Mouse (Mus musculus): ENCODE results near the gene Aif1. TPM values are rescaled to one million over a fixed set of nuclear protein-coding genes. Genes with fewer than 3 reads are reported as not detected.

Aif1 gene
- polyA plus RNA-seq, 1 experiment: not detected

- Histone ChIP-seq H3K79me2 (ENCODE audit: control insufficient read depth, insufficient read depth) (no peaks in the 10 kb centered on the region), H3K79me3 (ENCODE audit: low read depth) (no peaks in the 10 kb centered on the region), H3ac (ENCODE audit: control insufficient read depth, insufficient read length, low read depth) (no peak within 1 kb of the TSS), H3K36me3 (ENCODE audit: control insufficient read depth, insufficient read depth) (no peaks in the 10 kb centered on the region), H3K27me3 (ENCODE audit: control insufficient read depth, insufficient read depth, insufficient read length) (no peaks in the 10 kb centered on the region), H3K4me3 (ENCODE audit: insufficient read depth, poor library complexity, severe bottlenecking) (no peak within 1 kb of the TSS)
- no peak for TF ChIP-seq MYOG (IDR thresholded peaks at IDR 0.05; ENCODE audit: control insufficient read depth, extremely low read depth, insufficient read length)
- no peak for TF ChIP-seq MYOD1 (IDR thresholded peaks at IDR 0.05; ENCODE audit: control insufficient read depth, insufficient read length, low read depth)
- TF ChIP-seq CEBPB (IDR thresholded peaks at IDR 0.05; ENCODE audit: low read depth): no peak
- TF ChIP-seq MAX (IDR thresholded peaks at IDR 0.05): no peak
- TF ChIP-seq USF1 (IDR thresholded peaks at IDR 0.05; ENCODE audit: low read depth): no peak
- no peak for TF ChIP-seq CTCF (IDR thresholded peaks at IDR 0.05; ENCODE audit: control insufficient read depth, insufficient read depth, insufficient read length)
These were observed 18.3 kb upstream of the Aif1 start, which contains the start of gene Ltb for GRCm38 (mm10) chr17:35193881-35194843. Ltb (plus strand) TSS chr17:35194439.

- no peaks in the 10 kb centered on the region for H3K79me2 ChIP-seq (ENCODE audit: control insufficient read depth, insufficient read depth)
- H3K79me3 ChIP-seq (ENCODE audit: low read depth): no peaks in the 10 kb centered on the region
- no peak overlapping the region for H3K4me3 ChIP-seq (ENCODE audit: insufficient read depth, poor library complexity, severe bottlenecking)
- TF ChIP-seq USF1 (IDR thresholded peaks at IDR 0.05; ENCODE audit: low read depth) (no peak), FOSL1 (IDR thresholded peaks at IDR 0.05; ENCODE audit: insufficient read depth, low read length, poor library complexity, severe bottlenecking) (no peak), MYOG (IDR thresholded peaks at IDR 0.05; ENCODE audit: control insufficient read depth, extremely low read depth, insufficient read length) (no peak), MAX (IDR thresholded peaks at IDR 0.05) (no peak), MYOD1 (IDR thresholded peaks at IDR 0.05; ENCODE audit: control insufficient read depth, insufficient read length, low read depth) (no peak), CEBPB (IDR thresholded peaks at IDR 0.05; ENCODE audit: low read depth) (no peak), CTCF (IDR thresholded peaks at IDR 0.05; ENCODE audit: control insufficient read depth, insufficient read depth, insufficient read length) (no peak)
- no peak overlapping the region for H3ac ChIP-seq (ENCODE audit: control insufficient read depth, insufficient read length, low read depth)
- H3K27me3 ChIP-seq (ENCODE audit: control insufficient read depth, insufficient read depth, insufficient read length): no peaks in the 10 kb centered on the region
- no peaks in the 10 kb centered on the region for H3K36me3 ChIP-seq (ENCODE audit: control insufficient read depth, insufficient read depth)
These were observed 17.1 kb upstream of the Aif1 start for GRCm38 (mm10) chr17:35192924-35193323.

GRCm38 (mm10) chr17:35191723-35192122 lies 15.9 kb upstream of the Aif1 start:
- H3K27me3 ChIP-seq (ENCODE audit: control insufficient read depth, insufficient read depth, insufficient read length): no peaks in the 10 kb centered on the region
- no peak overlapping the region for H3K4me3 ChIP-seq (ENCODE audit: insufficient read depth, poor library complexity, severe bottlenecking)
- H3K79me2 ChIP-seq (ENCODE audit: control insufficient read depth, insufficient read depth): no peaks in the 10 kb centered on the region
- H3ac ChIP-seq (ENCODE audit: control insufficient read depth, insufficient read length, low read depth): no peak overlapping the region
- H3K36me3 ChIP-seq (ENCODE audit: control insufficient read depth, insufficient read depth): no peaks in the 10 kb centered on the region
- TF ChIP-seq FOSL1 (IDR thresholded peaks at IDR 0.05; ENCODE audit: insufficient read depth, low read length, poor library complexity, severe bottlenecking) (no peak), CTCF (IDR thresholded peaks at IDR 0.05; ENCODE audit: control insufficient read depth, insufficient read depth, insufficient read length) (no peak), CEBPB (IDR thresholded peaks at IDR 0.05; ENCODE audit: low read depth) (no peak), MAX (IDR thresholded peaks at IDR 0.05) (no peak), MYOD1 (IDR thresholded peaks at IDR 0.05; ENCODE audit: control insufficient read depth, insufficient read length, low read depth) (no peak), MYOG (IDR thresholded peaks at IDR 0.05; ENCODE audit: control insufficient read depth, extremely low read depth, insufficient read length) (no peak), USF1 (IDR thresholded peaks at IDR 0.05; ENCODE audit: low read depth) (no peak)
- no peaks in the 10 kb centered on the region for H3K79me3 ChIP-seq (ENCODE audit: low read depth)

- no peaks in the 10 kb centered on the region for H3K79me2 ChIP-seq (ENCODE audit: control insufficient read depth, insufficient read depth)
- no peak overlapping the region for H3K4me3 ChIP-seq (ENCODE audit: insufficient read depth, poor library complexity, severe bottlenecking)
- no peaks in the 10 kb centered on the region for H3K36me3 ChIP-seq (ENCODE audit: control insufficient read depth, insufficient read depth)
- no peaks in the 10 kb centered on the region for H3K79me3 ChIP-seq (ENCODE audit: low read depth)
- no peak for TF ChIP-seq MYOD1 (IDR thresholded peaks at IDR 0.05; ENCODE audit: control insufficient read depth, insufficient read length, low read depth)
- TF ChIP-seq MAX (IDR thresholded peaks at IDR 0.05): no peak
- TF ChIP-seq USF1 (IDR thresholded peaks at IDR 0.05; ENCODE audit: low read depth): no peak
- no peak for TF ChIP-seq MYOG (IDR thresholded peaks at IDR 0.05; ENCODE audit: control insufficient read depth, extremely low read depth, insufficient read length)
- TF ChIP-seq CTCF (IDR thresholded peaks at IDR 0.05; ENCODE audit: control insufficient read depth, insufficient read depth, insufficient read length): no peak
- H3ac ChIP-seq (ENCODE audit: control insufficient read depth, insufficient read length, low read depth): no peak overlapping the region
- no peaks in the 10 kb centered on the region for H3K27me3 ChIP-seq (ENCODE audit: control insufficient read depth, insufficient read depth, insufficient read length)
These were observed 14.2 kb upstream of the Aif1 start for GRCm38 (mm10) chr17:35190096-35190495.

- Histone ChIP-seq H3ac (ENCODE audit: control insufficient read depth, insufficient read length, low read depth) (no peak overlapping the region), H3K79me3 (ENCODE audit: low read depth) (no peaks in the 10 kb centered on the region), H3K36me3 (ENCODE audit: control insufficient read depth, insufficient read depth) (no peaks in the 10 kb centered on the region), H3K4me3 (ENCODE audit: insufficient read depth, poor library complexity, severe bottlenecking) (no peak overlapping the region), H3K27me3 (ENCODE audit: control insufficient read depth, insufficient read depth, insufficient read length) (no peaks in the 10 kb centered on the region), H3K79me2 (ENCODE audit: control insufficient read depth, insufficient read depth) (no peaks in the 10 kb centered on the region)
- no peak for TF ChIP-seq CEBPB (IDR thresholded peaks at IDR 0.05; ENCODE audit: low read depth)
- TF ChIP-seq MYOG (IDR thresholded peaks at IDR 0.05; ENCODE audit: control insufficient read depth, extremely low read depth, insufficient read length): no peak
- no peak for TF ChIP-seq FOSL1 (IDR thresholded peaks at IDR 0.05; ENCODE audit: insufficient read depth, low read length, poor library complexity, severe bottlenecking)
- no peak for TF ChIP-seq MAX (IDR thresholded peaks at IDR 0.05)
- no peak for TF ChIP-seq CTCF (IDR thresholded peaks at IDR 0.05; ENCODE audit: control insufficient read depth, insufficient read depth, insufficient read length)
- TF ChIP-seq MYOD1 (IDR thresholded peaks at IDR 0.05; ENCODE audit: control insufficient read depth, insufficient read length, low read depth): no peak
- no peak for TF ChIP-seq USF1 (IDR thresholded peaks at IDR 0.05; ENCODE audit: low read depth)
These were observed 13.3 kb upstream of the Aif1 start for GRCm38 (mm10) chr17:35189186-35189585.

All from C2C12 (cell line).